Mouse (Mus musculus) lung, embryonic 15.5 days (tissue): ENCODE measurements around the gene Gm9046. TPM values are rescaled to one million over a fixed set of nuclear protein-coding genes. Genes with fewer than 3 reads are reported as not detected.

Source experiments
- polyA plus RNA-seq: library from polyadenylated mRNA; unstranded; fragments of >200 nt; fragmentation: Nextera tagmentation; extraction: Ambion mirVana; gene quantifications from 2 replicates; pipeline ENCODE4 v1.2.1, GENCODE M21; 2015

The Gm9046 gene
- polyA plus RNA-seq, 1 experiment from 2014 or later, result not detected

Other genes starting within 250 kb of the Gm9046 start
- gene Mdm1, start 201.4 kb downstream of the Gm9046 start, polyA plus RNA-seq, result 36.6 and 40.3 TPM in 2 replicates
- not detected in 2 replicates for gene Il22, start 138.3 kb downstream of the Gm9046 start, polyA plus RNA-seq
- not detected in 2 replicates for gene Gm32717, start 102.5 kb downstream of the Gm9046 start, polyA plus RNA-seq
- gene Gm32802, start 84.6 kb downstream of the Gm9046 start, polyA plus RNA-seq, result not detected in 2 replicates
- gene Iltifb, start 48.2 kb downstream of the Gm9046 start, polyA plus RNA-seq, result not detected in 2 replicates
- 0.09 TPM in 1 of 2 replicates, not detected in the other for gene Gm9040, start 16.3 kb downstream of the Gm9046 start, polyA plus RNA-seq
- 0.09 TPM in 1 of 2 replicates, not detected in the other for gene Gm9044, start 10.8 kb downstream of the Gm9046 start, polyA plus RNA-seq
- gene Gm9045, start 5.4 kb downstream of the Gm9046 start, polyA plus RNA-seq, result not detected in 2 replicates
- not detected in 2 replicates for gene Gm9048, start 5.4 kb upstream of the Gm9046 start, polyA plus RNA-seq
- not detected in 2 replicates for gene Gm9049, start 10.8 kb upstream of the Gm9046 start, polyA plus RNA-seq
- gene Ifng, start 97.8 kb upstream of the Gm9046 start, polyA plus RNA-seq, result not detected in 2 replicates